Mouse (Mus musculus): ENCODE measurements around the gene Nfyc.

DNA sequence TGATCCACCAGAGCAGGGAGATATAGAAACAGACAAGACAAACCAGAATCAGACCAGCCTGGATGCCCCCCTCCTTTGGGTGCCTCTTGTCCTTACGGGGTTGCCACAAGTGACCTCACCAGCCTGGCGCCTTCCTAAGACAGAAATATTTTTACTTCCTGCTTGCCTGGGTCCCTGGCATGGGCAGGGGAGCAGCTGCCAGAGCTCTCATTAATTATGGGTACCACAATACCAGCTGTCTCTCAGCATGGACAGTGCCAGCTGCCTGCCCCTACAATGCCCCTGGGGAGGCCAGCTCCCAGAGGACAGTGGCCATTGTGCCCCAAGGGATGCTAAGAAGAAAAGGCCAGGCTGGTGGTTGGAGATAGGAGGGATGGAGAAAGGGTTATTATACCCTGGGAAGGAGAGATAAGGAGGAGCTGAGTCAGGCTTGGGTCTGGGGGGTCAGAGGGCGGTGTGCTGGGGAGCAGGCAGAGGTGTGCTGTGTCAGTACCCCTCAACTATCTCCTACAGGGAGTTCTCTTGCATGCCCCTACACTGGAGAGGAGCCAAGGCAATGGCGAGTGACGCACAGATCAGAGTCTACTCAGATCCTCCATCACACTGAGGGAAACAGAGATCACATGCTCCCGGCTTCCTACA, 117.4 kb downstream of the Nfyc start:
- TF ChIP-seq CTCF (conservative IDR thresholded peaks at IDR 0.05; ENCODE audit: low read length): no peak
- no peak for TF ChIP-seq NANOG (IDR thresholded peaks at IDR 0.05; ENCODE audit: borderline replicate concordance, low read length)

Data from E14TG2a.4 (cell line).